Mouse (Mus musculus) liver, embryonic 14 days (tissue): ENCODE measurements around the gene Olfr644. TPM values are rescaled to one million over a fixed set of nuclear protein-coding genes. Genes with fewer than 3 reads are reported as not detected.

Source experiments
- polyA plus RNA-seq: library from polyadenylated mRNA; depleted of rRNA; stranded (reverse); fragments of >200 nt; gene quantifications from 2 replicates; pipeline ENCODE4 v1.2.3, GENCODE M21; 2012; rRNA removed

The Olfr644 gene
- not detected in 2 replicates for polyA plus RNA-seq

GRCm38 (mm10) chr7:104071769-104072168 lies at the start of gene Olfr644:
Gene Olfr644 (minus strand): TSS chr7:104071869.

DNA sequence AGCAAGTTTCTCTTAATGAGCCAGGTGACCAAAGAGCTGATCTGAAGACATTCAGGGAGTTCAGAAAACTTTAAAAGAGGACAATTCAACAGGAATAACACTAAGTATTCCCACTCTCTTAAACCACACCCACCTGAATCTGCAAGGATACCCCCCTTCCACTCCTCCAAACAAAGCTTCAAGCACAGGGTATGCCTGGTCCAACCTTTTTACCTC lies 33.0 kb upstream of the Olfr644 start, which contains the start of gene Olfr646:
Olfr646 (plus strand) TSS at position 117 of the 216 bp plus-strand sequence.

DNA sequence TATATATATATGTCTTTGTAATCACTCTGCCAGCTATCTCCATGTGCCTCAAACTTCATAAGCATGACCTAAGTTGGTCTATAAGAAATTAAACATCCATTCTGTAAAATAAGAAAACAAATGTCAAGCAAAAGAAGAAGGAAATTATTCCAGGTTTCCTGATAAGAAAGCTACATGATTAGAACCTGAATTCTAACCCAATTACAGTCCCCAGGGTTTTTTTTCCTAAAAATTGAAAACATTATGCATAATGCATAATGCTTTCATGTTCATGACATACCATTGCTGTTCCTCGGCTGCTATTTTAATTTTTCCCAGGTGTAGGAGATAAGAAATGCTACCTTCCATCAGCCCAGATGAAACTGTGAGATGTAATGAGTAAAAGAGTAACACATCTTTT lies 13.7 kb upstream of the Olfr644 start, which contains the start of gene Olfr645:
Olfr645 (minus strand) TSS at position 101 of the 400 bp plus-strand sequence.

DNA sequence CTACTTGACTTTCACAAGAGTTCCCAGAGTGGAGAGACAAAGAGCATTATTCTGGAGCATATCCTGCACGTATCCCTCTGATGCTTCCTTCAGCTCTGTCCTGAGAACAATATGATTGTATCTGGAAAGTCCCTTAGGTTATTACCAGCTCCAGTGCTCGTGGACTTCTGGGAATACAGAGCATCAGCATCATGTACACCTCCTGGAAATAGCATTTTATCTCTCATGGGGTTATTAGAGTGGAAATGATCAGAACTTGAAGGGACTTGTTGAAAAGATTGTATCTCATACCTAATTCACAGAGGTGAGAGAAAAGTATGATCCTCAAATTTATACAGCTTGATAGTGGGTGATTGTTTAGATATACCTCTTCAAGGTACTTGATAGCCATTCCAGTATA lies 10.3 kb downstream of the Olfr644 start, which contains the start of gene 4930516K23Rik:
4930516K23Rik (minus strand) TSS at position 101 of the 400 bp plus-strand sequence.

DNA sequence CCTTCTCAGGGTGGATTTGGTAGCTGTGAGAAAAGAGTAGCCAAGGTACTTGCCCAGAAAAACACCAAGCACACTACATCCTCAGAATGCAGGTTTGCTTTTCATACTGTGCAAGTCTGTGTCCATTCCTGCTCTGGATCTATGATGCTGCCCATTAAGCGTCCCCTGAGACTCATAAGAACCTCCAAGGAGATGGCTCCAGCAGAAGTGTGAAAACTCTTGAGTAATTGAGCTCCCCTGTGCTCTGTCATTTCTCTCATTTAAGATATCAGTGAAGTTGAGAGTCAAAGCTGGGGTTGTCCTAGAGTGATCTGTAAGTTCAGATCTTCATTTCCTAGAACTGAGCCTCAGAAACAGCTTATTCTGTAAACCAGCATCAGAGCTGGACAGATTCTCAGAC lies 19.1 kb downstream of the Olfr644 start, which contains the start of gene Olfr642:
Olfr642 (minus strand) TSS at position 101 of the 400 bp plus-strand sequence.

GRCm38 (mm10) chr7:104035145-104035544 lies 36.5 kb downstream of the Olfr644 start, which contains the start of gene Olfr641:
Gene Olfr641 (plus strand): TSS chr7:104035445.

GRCm38 (mm10) chr7:104025473-104025872 lies 46.2 kb downstream of the Olfr644 start, which contains the start of gene Olfr640:
Gene Olfr640 (minus strand): TSS chr7:104025573.

GRCm38 (mm10) chr7:104017203-104017602 lies 54.5 kb downstream of the Olfr644 start, which contains the start of gene Olfr639:
Gene Olfr639 (minus strand): TSS chr7:104017303.

Other genes with a start within 250 kb of the Olfr644 start
- 210,584 and 218,066 TPM in 2 replicates for gene Hbb-bs, start 243.8 kb downstream of the Olfr644 start, polyA plus RNA-seq
- gene Hbb-bh2, start 231.3 kb downstream of the Olfr644 start, polyA plus RNA-seq, result 0.17 and 0.27 TPM in 2 replicates
- gene Hbb-bh1, start 228.7 kb downstream of the Olfr644 start, polyA plus RNA-seq, result 208 and 218 TPM in 2 replicates
- 398 and 559 TPM in 2 replicates for gene Hbb-y, start 218.7 kb downstream of the Olfr644 start, polyA plus RNA-seq
- gene Olfr66, start 185.6 kb downstream of the Olfr644 start, polyA plus RNA-seq, result 0.01 and 0.05 TPM in 2 replicates
- not detected in 2 replicates for gene Olfr64, start 177.4 kb downstream of the Olfr644 start, polyA plus RNA-seq
- not detected in 2 replicates for gene Olfr65, start 168.4 kb downstream of the Olfr644 start, polyA plus RNA-seq
- 0.45 and 0.77 TPM in 2 replicates for gene Olfr631, start 143.0 kb downstream of the Olfr644 start, polyA plus RNA-seq
- gene Olfr632, start 137.5 kb downstream of the Olfr644 start, polyA plus RNA-seq, result 1.6 and 1.8 TPM in 2 replicates
- gene Olfr633, start 127.4 kb downstream of the Olfr644 start, polyA plus RNA-seq, result 0.02 and 0.09 TPM in 2 replicates
- gene Olfr635, start 100.7 kb downstream of the Olfr644 start, polyA plus RNA-seq, result under 0.01 TPM in 2 replicates
- 0.05 TPM in 2 replicates for gene Olfr638, start 73.1 kb downstream of the Olfr644 start, polyA plus RNA-seq
- gene Olfr639, start 54.6 kb downstream of the Olfr644 start, polyA plus RNA-seq, result not detected in 2 replicates
- gene Olfr640, start 46.3 kb downstream of the Olfr644 start, polyA plus RNA-seq, result not detected in 2 replicates
- not detected in 2 replicates for gene Olfr641, start 36.4 kb downstream of the Olfr644 start, polyA plus RNA-seq
- not detected in 2 replicates for gene Olfr642, start 19.2 kb downstream of the Olfr644 start, polyA plus RNA-seq
- not detected in 2 replicates for gene 4930516K23Rik, start 10.4 kb downstream of the Olfr644 start, polyA plus RNA-seq
- gene Olfr645, start 13.6 kb upstream of the Olfr644 start, polyA plus RNA-seq, result not detected in 2 replicates
- gene Olfr646, start 33.0 kb upstream of the Olfr644 start, polyA plus RNA-seq, result not detected in 2 replicates
- not detected in 2 replicates for gene Ubqln5, start 58.0 kb upstream of the Olfr644 start, polyA plus RNA-seq
- not detected in 2 replicates for gene Olfr643, start 65.5 kb upstream of the Olfr644 start, polyA plus RNA-seq
- gene Ubqln3, start 71.4 kb upstream of the Olfr644 start, polyA plus RNA-seq, result not detected in 2 replicates
- not detected in 2 replicates for gene Ubqlnl, start 78.7 kb upstream of the Olfr644 start, polyA plus RNA-seq
- gene Olfm5, start 93.0 kb upstream of the Olfr644 start, polyA plus RNA-seq, result 0.01 TPM in 1 of 2 replicates, not detected in the other
- 0.03 and 0.06 TPM in 2 replicates for gene Olfr648, start 111.5 kb upstream of the Olfr644 start, polyA plus RNA-seq
- not detected in 2 replicates for gene Olfr649, start 124.1 kb upstream of the Olfr644 start, polyA plus RNA-seq
- 0.59 and 0.62 TPM in 2 replicates for gene Trim6, start 146.9 kb upstream of the Olfr644 start, polyA plus RNA-seq
- gene Trim34a, start 172.6 kb upstream of the Olfr644 start, polyA plus RNA-seq, result 1.8 and 2.3 TPM in 2 replicates
- gene Trim5, start 216.2 kb upstream of the Olfr644 start, polyA plus RNA-seq, result 0.26 and 0.39 TPM in 2 replicates
- 3.5 and 3.7 TPM in 2 replicates for gene Trim12a, start 243.6 kb upstream of the Olfr644 start, polyA plus RNA-seq